Mouse (Mus musculus): ENCODE data around the gene Nup210l.

- TF ChIP-seq USF1 (IDR thresholded peaks at IDR 0.05; ENCODE audit: low read depth) (no peak), FOSL1 (IDR thresholded peaks at IDR 0.05; ENCODE audit: insufficient read depth, low read length, poor library complexity, severe bottlenecking) (no peak), CTCF (IDR thresholded peaks at IDR 0.05; ENCODE audit: control insufficient read depth, insufficient read depth, insufficient read length) (no peak), MYOD1 (IDR thresholded peaks at IDR 0.05; ENCODE audit: control insufficient read depth, insufficient read length, low read depth) (no peak)
Observed at GRCm38 (mm10) chr3:90118132-90118790, 14.3 kb downstream of the Nup210l start.

Measured in C2C12 (cell line).